Mouse (Mus musculus) CH12.LX (cell line): ENCODE results near the gene Mybl2. TPM values are rescaled to one million over a fixed set of nuclear protein-coding genes. Genes with fewer than 3 reads are reported as not detected.

ENCODE experiments used
- DNase-seq: peaks from one replicate; pipeline ENCODE4 v3.0.0-alpha.2; 2013; ENCODE audit errors: extremely low read depth
- H3K27ac ChIP-seq: 2 replicates; pipeline ENCODE4 v1.5.1; 2012; ENCODE audit warnings: low read depth, mild to moderate bottlenecking, control low read depth, moderate library complexity; ENCODE audit not compliant: insufficient read depth
- H3K27me3 ChIP-seq: replicated peaks from 2 replicates; pipeline ENCODE3; 2012; ENCODE audit warnings: inconsistent platforms
- H3K36me3 ChIP-seq, 2 experiments: replicated peaks in 1 of 2; 2 replicates each; pipeline versions ENCODE3 to v1.6.1; 2012; ENCODE audit warnings: inconsistent platforms in 1 of 2, low read length in 1 of 2, mild to moderate bottlenecking in 1 of 2, mixed read lengths in 1 of 2, moderate library complexity in 1 of 2; ENCODE audit not compliant: control insufficient read depth in 1 of 2, insufficient read depth in 1 of 2
- H3K4me1 ChIP-seq, 2 experiments: 2 replicates each; pipeline ENCODE4 v1.6.1; 2012; ENCODE audit warnings: inconsistent platforms in 1 of 2, moderate library complexity in 1 of 2; ENCODE audit not compliant: insufficient read depth in 2 of 2, control insufficient read depth in 1 of 2
- H3K4me2 ChIP-seq: 2 replicates; pipeline ENCODE4 v1.6.1; 2012; ENCODE audit warnings: low read depth, mild to moderate bottlenecking, control low read depth; ENCODE audit not compliant: poor library complexity, insufficient read depth, severe bottlenecking
- H3K4me3 ChIP-seq, 3 experiments: fragments of 150-350 bp in 1 of 3; sonication (generic) in 1 of 3; replicated peaks in 1 of 3; 2 replicates each; pipeline versions ENCODE3 to v1.5.1; 2011 to 2012; ENCODE audit warnings: low read depth in 2 of 3, low read length in 2 of 3, mild to moderate bottlenecking in 2 of 3, moderate library complexity in 2 of 3, control low read depth in 1 of 3, improper control_type of control experiment in 1 of 3, inconsistent platforms in 1 of 3, mixed read lengths in 1 of 3; ENCODE audit not compliant: poor library complexity in 1 of 3
- H3K79me2 ChIP-seq: replicated peaks from 2 replicates; pipeline ENCODE4 v1.6.1; 2012; ENCODE audit warnings: mild to moderate bottlenecking, moderate library complexity; ENCODE audit not compliant: control insufficient read depth, poor library complexity, insufficient read depth, severe bottlenecking; ENCODE audit errors: extremely low read depth
- H3K9ac ChIP-seq: 2 replicates; pipeline ENCODE4 v1.6.1; 2012; ENCODE audit warnings: low read depth, mild to moderate bottlenecking, control low read depth, moderate library complexity; ENCODE audit not compliant: insufficient read depth
- H3K9me3 ChIP-seq: replicated peaks from 2 replicates; pipeline ENCODE3; 2012; ENCODE audit warnings: low read length, inconsistent platforms, mixed read lengths
- BHLHE40 ChIP-seq: IDR thresholded peaks from 2 replicates; pipeline ENCODE4 v1.6.1; 2011; ENCODE audit warnings: mild to moderate bottlenecking, low read depth, low read length, improper control_type of control experiment
- CHD1 ChIP-seq: IDR thresholded peaks from 2 replicates; pipeline ENCODE4 v1.6.1; 2012; ENCODE audit warnings: low read depth, low read length, improper control_type of control experiment, inconsistent platforms
- CHD2 ChIP-seq: IDR thresholded peaks from 2 replicates; pipeline ENCODE4 v1.6.1; 2011; ENCODE audit warnings: low read length, improper control_type of control experiment
- CTCF ChIP-seq, 2 experiments: IDR thresholded peaks in 1 of 2; conservative IDR thresholded peaks in 1 of 2; 2 replicates each; pipeline ENCODE4 v1.5.1; 2011 to 2012; ENCODE audit warnings: low read depth in 2 of 2, low read length in 2 of 2, improper control_type of control experiment in 1 of 2, inconsistent platforms in 1 of 2, mild to moderate bottlenecking in 1 of 2, moderate library complexity in 1 of 2
- ELF1 ChIP-seq: IDR thresholded peaks from 2 replicates; pipeline ENCODE4 v1.6.1; 2014; ENCODE audit warnings: low read depth, mild to moderate bottlenecking, inconsistent platforms, low read length, improper control_type of control experiment
- EP300 ChIP-seq: IDR thresholded peaks from 2 replicates; pipeline ENCODE4 v1.6.1; 2011; ENCODE audit warnings: low read length, improper control_type of control experiment
- ETS1 ChIP-seq: conservative IDR thresholded peaks from 2 replicates; pipeline ENCODE4 v1.6.1; 2012; ENCODE audit warnings: low read depth, mild to moderate bottlenecking, inconsistent platforms, low read length, improper control_type of control experiment, moderate library complexity
- GABPA ChIP-seq: IDR thresholded peaks from 2 replicates; pipeline ENCODE4 v1.6.1; 2012; ENCODE audit warnings: low read depth, low read length, improper control_type of control experiment, inconsistent platforms; ENCODE audit not compliant: insufficient replicate concordance
- HCFC1 ChIP-seq: IDR thresholded peaks from 2 replicates; pipeline ENCODE4 v1.6.1; 2012; ENCODE audit warnings: low read depth, mild to moderate bottlenecking, inconsistent platforms, low read length, improper control_type of control experiment
- JUND ChIP-seq: conservative IDR thresholded peaks from 2 replicates; pipeline ENCODE4 v1.6.1; 2011; ENCODE audit warnings: low read depth, low read length, improper control_type of control experiment
- MEF2A ChIP-seq: IDR thresholded peaks from 2 replicates; pipeline ENCODE4 v1.6.1; 2014; ENCODE audit warnings: low read depth, mild to moderate bottlenecking, inconsistent platforms, low read length, improper control_type of control experiment, borderline replicate concordance
- MXI1 ChIP-seq: IDR thresholded peaks from 2 replicates; pipeline ENCODE4 v1.6.1; 2011; ENCODE audit warnings: mild to moderate bottlenecking, low read depth, low read length, improper control_type of control experiment
- NRF1 ChIP-seq: IDR thresholded peaks from 2 replicates; pipeline ENCODE4 v1.6.1; 2014; ENCODE audit warnings: low read depth, mild to moderate bottlenecking, inconsistent platforms, low read length, improper control_type of control experiment, moderate library complexity
- PAX5 ChIP-seq: IDR thresholded peaks from 2 replicates; pipeline ENCODE4 v1.6.1; 2012; ENCODE audit warnings: low read length, inconsistent platforms, mixed read lengths
- RAD21 ChIP-seq: IDR thresholded peaks from 2 replicates; pipeline ENCODE4 v1.6.1; 2011; ENCODE audit warnings: low read depth, mild to moderate bottlenecking, low read length, improper control_type of control experiment, moderate library complexity
- RCOR1 ChIP-seq: conservative IDR thresholded peaks from 2 replicates; pipeline ENCODE4 v1.6.1; 2012; ENCODE audit warnings: low read depth, mild to moderate bottlenecking, inconsistent platforms, low read length, improper control_type of control experiment
- SIN3A ChIP-seq: IDR thresholded peaks from 2 replicates; pipeline ENCODE4 v1.6.1; 2012; ENCODE audit warnings: low read length, improper control_type of control experiment, inconsistent platforms
- SMC3 ChIP-seq: IDR thresholded peaks from 2 replicates; pipeline ENCODE4 v1.6.1; 2011; ENCODE audit warnings: low read depth, low read length, improper control_type of control experiment
- TBP ChIP-seq: conservative IDR thresholded peaks from 2 replicates; pipeline ENCODE4 v1.6.1; 2011; ENCODE audit warnings: low read depth, low read length, improper control_type of control experiment
- UBTF ChIP-seq: IDR thresholded peaks from 2 replicates; pipeline ENCODE4 v1.6.1; 2012; ENCODE audit warnings: low read depth, mild to moderate bottlenecking, inconsistent platforms, low read length, improper control_type of control experiment, moderate library complexity
- USF2 ChIP-seq: conservative IDR thresholded peaks from 2 replicates; pipeline ENCODE4 v1.6.1; 2011; ENCODE audit warnings: low read depth, low read length, improper control_type of control experiment
- ZC3H11A ChIP-seq: IDR thresholded peaks from 2 replicates; pipeline ENCODE4 v1.6.1; 2012; ENCODE audit warnings: low read depth, mild to moderate bottlenecking, inconsistent platforms, low read length, improper control_type of control experiment
- ZMIZ1 ChIP-seq: IDR thresholded peaks from 2 replicates; pipeline ENCODE4 v1.6.1; 2012; ENCODE audit warnings: low read depth, mild to moderate bottlenecking, inconsistent platforms, low read length, improper control_type of control experiment
- ZNF384 ChIP-seq: IDR thresholded peaks from 2 replicates; pipeline ENCODE4 v1.6.1; 2012; ENCODE audit warnings: low read depth, low read length, improper control_type of control experiment, inconsistent platforms
- dilution Hi-C: fragments of 300-500 bp; cut with MboI; formaldehyde crosslinking; loops from 2 replicates; pipeline ENCODE4 v1.14.3; 2020; ENCODE audit warnings: low sequenced_read_pairs; ENCODE audit not compliant: extremely low pct_unique_long_range_greater_than_20kb, extremely low pct_ligation_motif_present
- in situ Hi-C: fragments of 300-500 bp; cut with MboI; formaldehyde crosslinking; loops from 3 replicates; pipeline ENCODE4 v1.14.3; 2019; ENCODE audit warnings: low sequenced_read_pairs, low pct_ligation_motif_present, low pct_unique_long_range_greater_than_20kb, mixed read lengths
- polyA plus RNA-seq: library from polyadenylated mRNA; unstranded; fragments of >175 nt; gene quantifications from 2 replicates; pipeline ENCODE4 v1.2.1, GENCODE M21; 2012; ENCODE audit warnings: low read depth; ENCODE audit not compliant: insufficient read length
- total RNA-seq, 2 experiments: library from RNA; depleted of rRNA; stranded (reverse); fragments of 300-350 nt in 1 of 2; fragments of >200 nt in 1 of 2; gene quantifications; 2 replicates each; pipeline ENCODE4 v1.2.3; 2012 to 2014

The Mybl2 gene
- total and polyA plus RNA-seq, 3 experiments, result 36.0 to 131 (median 38.4) TPM

DNA sequence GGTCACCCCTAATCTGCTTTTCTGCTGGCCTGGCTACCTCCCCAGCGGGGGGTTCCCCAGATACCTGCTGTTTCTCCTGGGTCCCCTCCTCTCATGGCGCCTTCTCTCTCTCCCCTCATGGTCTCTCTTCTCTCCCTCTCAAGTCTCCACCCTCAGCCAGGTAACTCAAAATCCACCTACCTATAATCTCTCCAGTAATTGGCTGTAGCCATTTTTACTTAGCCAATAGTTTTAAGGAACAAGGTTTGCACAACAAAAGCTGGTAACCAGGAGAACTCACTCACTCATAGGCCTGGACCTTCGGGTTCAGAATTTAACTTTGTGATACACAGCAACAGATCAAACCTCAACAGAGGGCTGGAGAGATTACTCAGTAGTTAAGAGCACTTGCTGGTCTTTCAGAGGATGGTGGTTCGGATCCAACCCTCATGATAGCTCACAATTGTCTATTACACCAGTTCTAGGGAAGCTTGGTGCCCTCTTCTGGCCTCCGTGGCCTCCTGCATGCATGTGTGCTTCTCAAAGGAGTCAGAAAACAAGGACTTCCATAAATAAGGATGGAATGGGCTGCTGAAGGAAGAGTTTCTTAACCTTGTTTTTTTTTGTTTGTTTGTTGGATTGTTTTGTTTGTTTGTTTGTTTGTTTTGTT, 35.1 kb downstream of the Mybl2 start:
- TF ChIP-seq SMC3 (peak; percentile 59), RCOR1 (no peak), CHD2 (no peak), CTCF (conservative IDR thresholded peaks at IDR 0.05 in 1 of 2, IDR thresholded peaks at IDR 0.05 in 1 of 2; ENCODE audit: low read depth in 2 of 2, low read length in 2 of 2) (peak in 1 of 2 experiments; percentile 62; a peak in 2 of 4 replicates), USF2 (no peak), TBP (no peak), PAX5 (no peak), BHLHE40 (no peak), ETS1 (no peak), MEF2A (no peak), SIN3A (no peak), ZMIZ1 (no peak), CHD1 (no peak), ZNF384 (no peak), RAD21 (peak; percentile 62), EP300 (no peak), NRF1 (no peak), ELF1 (no peak), GABPA (no peak), UBTF (no peak), MXI1 (no peak), JUND (no peak), HCFC1 (no peak), ZC3H11A (no peak)
- no peak overlapping the region for H3K27ac ChIP-seq
- dilution Hi-C loops, result no loop called here

More for the DNA sequence above, 35.1 kb downstream of the Mybl2 start:
- no peaks in the 10 kb centered on the region for H3K79me2 ChIP-seq
- H3K4me3 ChIP-seq, result no peak overlapping the region
- in situ Hi-C loops, result loop anchor here (10.0 kb wide), 2 partner anchors 245 to 325 kb away; no protein-coding TSS in a partner anchor
- no peaks in the 10 kb centered on the region for H3K9me3 ChIP-seq
- peaks cover under 1 to 11% of the 10 kb centered on the region in 2 experiments for H3K36me3 ChIP-seq
- peak; percentile 29 for DNase-seq
- H3K9ac ChIP-seq, result no peak overlapping the region
- no peaks in the 10 kb centered on the region for H3K27me3 ChIP-seq
- peaks cover 0 to 2% of the 10 kb centered on the region in 2 experiments; a peak in 1 of 4 replicates for H3K4me1 ChIP-seq
- no peak overlapping the region for H3K4me2 ChIP-seq
